Mouse (Mus musculus): ENCODE results near the gene Rpf2.

DNA sequence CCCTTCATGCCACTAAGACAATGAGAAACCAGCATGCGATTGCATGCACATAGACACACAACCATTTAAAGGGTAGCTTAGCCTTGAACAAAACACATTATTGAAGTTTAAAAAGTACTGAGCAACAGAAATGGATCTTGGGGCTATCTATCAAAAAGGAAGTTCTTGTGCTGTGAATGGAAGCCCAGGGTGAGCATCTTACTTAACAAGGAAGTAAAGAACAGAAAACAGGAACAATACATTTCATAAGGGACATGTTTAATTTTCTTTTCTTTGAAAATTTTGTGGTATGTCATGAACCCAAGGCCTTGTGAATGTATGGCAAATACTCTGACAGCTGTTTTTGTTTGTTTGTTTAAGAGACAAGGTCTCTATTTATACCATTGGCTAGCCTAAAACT, 17.1 kb downstream of the Rpf2 start:
- TF ChIP-seq HCFC1 (IDR thresholded peaks at IDR 0.05; ENCODE audit: borderline replicate concordance, insufficient read depth, low read length) (no peak), CHD2 (IDR thresholded peaks at IDR 0.05; ENCODE audit: low read depth, low read length) (no peak), MAFK (IDR thresholded peaks at IDR 0.05; ENCODE audit: insufficient read depth, low read depth, low read length) (no peak), ZC3H11A (IDR thresholded peaks at IDR 0.05; ENCODE audit: borderline replicate concordance, low read depth, low read length) (no peak), ZNF384 (IDR thresholded peaks at IDR 0.05; ENCODE audit: low read depth, low read length) (no peak)

All from ES-E14 (cell line).